Mouse (Mus musculus): ENCODE measurements around the gene Vps13d. TPM values are rescaled to one million over a fixed set of nuclear protein-coding genes. Genes with fewer than 3 reads are reported as not detected.

Gene Vps13d
- total and polyA plus RNA-seq, 3 experiments: 9.4 to 9.8 (median 9.7) TPM

GRCm38 (mm10) chr4:144936563-144937154, 258.1 kb downstream of the Vps13d start:
- in situ Hi-C loops (cut with MboI; ENCODE audit: low pct_ligation_motif_present, low pct_unique_long_range_greater_than_20kb, low sequenced_read_pairs): no loop called here
- Histone ChIP-seq H3K4me2 (ENCODE audit: insufficient read depth, low read depth, poor library complexity, severe bottlenecking) (no peak overlapping the region), H3K4me3 (replicated peaks in 1 of 3; ENCODE audit: low read depth in 2 of 3, low read length in 2 of 3, poor library complexity in 1 of 3) (no peak overlapping the region), H3K79me2 (replicated peaks; ENCODE audit: control insufficient read depth, extremely low read depth, insufficient read depth, poor library complexity, severe bottlenecking) (no peaks in the 10 kb centered on the region), H3K27ac (ENCODE audit: insufficient read depth, low read depth) (no peak overlapping the region), H3K27me3 (replicated peaks) (no peaks in the 10 kb centered on the region), H3K9ac (ENCODE audit: insufficient read depth, low read depth) (no peak overlapping the region), H3K36me3 (replicated peaks in 1 of 2; ENCODE audit: control insufficient read depth in 1 of 2, insufficient read depth in 1 of 2, low read length in 1 of 2) (no peaks in the 10 kb centered on the region), H3K9me3 (replicated peaks; ENCODE audit: low read length) (peaks cover 3% of the 10 kb centered on the region), H3K4me1 (ENCODE audit: control insufficient read depth in 1 of 2, insufficient read depth in 2 of 2) (no peaks in the 10 kb centered on the region)
- dilution Hi-C loops (cut with MboI; ENCODE audit: extremely low pct_ligation_motif_present, extremely low pct_unique_long_range_greater_than_20kb, low sequenced_read_pairs): no loop called here
- DNase-seq (ENCODE audit: extremely low read depth): no peak
- no peak for TF ChIP-seq POLR2AphosphoS2 (IDR thresholded peaks at IDR 0.05; ENCODE audit: low read depth, low read length)
- no peak for TF ChIP-seq CTCF (conservative IDR thresholded peaks at IDR 0.05 in 1 of 2, IDR thresholded peaks at IDR 0.05 in 1 of 2; ENCODE audit: low read depth in 2 of 2, low read length in 2 of 2)
- no peak for TF ChIP-seq ZMIZ1 (IDR thresholded peaks at IDR 0.05; ENCODE audit: low read depth, low read length)
- TF ChIP-seq SIN3A (IDR thresholded peaks at IDR 0.05; ENCODE audit: low read length): no peak
- TF ChIP-seq BHLHE40 (IDR thresholded peaks at IDR 0.05; ENCODE audit: low read depth, low read length): no peak
- TF ChIP-seq ETS1 (conservative IDR thresholded peaks at IDR 0.05; ENCODE audit: low read depth, low read length): no peak
- no peak for TF ChIP-seq ZNF384 (IDR thresholded peaks at IDR 0.05; ENCODE audit: low read depth, low read length)
- TF ChIP-seq POLR2A (IDR thresholded peaks at IDR 0.05; ENCODE audit: low read depth, low read length): no peak
- no peak for TF ChIP-seq NELFE (IDR thresholded peaks at IDR 0.05; ENCODE audit: low read depth, low read length)
- no peak for TF ChIP-seq UBTF (IDR thresholded peaks at IDR 0.05; ENCODE audit: low read depth, low read length)
- TF ChIP-seq MAZ (IDR thresholded peaks at IDR 0.05; ENCODE audit: low read depth, low read length): no peak

- TF ChIP-seq MEF2A (IDR thresholded peaks at IDR 0.05; ENCODE audit: borderline replicate concordance, low read depth, low read length) (no peak), JUN (IDR thresholded peaks at IDR 0.05; ENCODE audit: insufficient read depth, low read depth, low read length) (no peak), CHD1 (IDR thresholded peaks at IDR 0.05; ENCODE audit: low read depth, low read length) (no peak), MAFK (IDR thresholded peaks at IDR 0.05; ENCODE audit: insufficient replicate concordance, low read length) (no peak), POLR2A (IDR thresholded peaks at IDR 0.05; ENCODE audit: low read depth, low read length) (no peak), ZNF384 (IDR thresholded peaks at IDR 0.05; ENCODE audit: low read depth, low read length) (no peak), GABPA (IDR thresholded peaks at IDR 0.05; ENCODE audit: insufficient replicate concordance, low read depth, low read length) (no peak), ZC3H11A (IDR thresholded peaks at IDR 0.05; ENCODE audit: low read depth, low read length) (no peak), UBTF (IDR thresholded peaks at IDR 0.05; ENCODE audit: low read depth, low read length) (no peak), KAT2A (IDR thresholded peaks at IDR 0.05; ENCODE audit: insufficient replicate concordance, low read length) (no peak), MAZ (IDR thresholded peaks at IDR 0.05; ENCODE audit: low read depth, low read length) (no peak), BHLHE40 (IDR thresholded peaks at IDR 0.05; ENCODE audit: low read depth, low read length) (no peak), NRF1 (IDR thresholded peaks at IDR 0.05; ENCODE audit: low read depth, low read length) (no peak), SIN3A (IDR thresholded peaks at IDR 0.05; ENCODE audit: low read length) (no peak)
- Histone ChIP-seq H3K36me3 (replicated peaks in 1 of 2; ENCODE audit: control insufficient read depth in 1 of 2, insufficient read depth in 1 of 2, low read length in 1 of 2) (no peaks in the 10 kb centered on the region), H3K9me3 (replicated peaks; ENCODE audit: low read length) (peaks cover 3% of the 10 kb centered on the region), H3K79me2 (replicated peaks; ENCODE audit: control insufficient read depth, extremely low read depth, insufficient read depth, poor library complexity, severe bottlenecking) (no peaks in the 10 kb centered on the region), H3K9ac (ENCODE audit: insufficient read depth, low read depth) (no peak overlapping the region), H3K27me3 (replicated peaks) (no peaks in the 10 kb centered on the region), H3K4me3 (replicated peaks in 1 of 3; ENCODE audit: low read depth in 2 of 3, low read length in 2 of 3, poor library complexity in 1 of 3) (no peak overlapping the region), H3K4me2 (ENCODE audit: insufficient read depth, low read depth, poor library complexity, severe bottlenecking) (no peak overlapping the region), H3K27ac (ENCODE audit: insufficient read depth, low read depth) (no peak overlapping the region), H3K4me1 (ENCODE audit: control insufficient read depth in 1 of 2, insufficient read depth in 2 of 2) (no peaks in the 10 kb centered on the region)
- DNase-seq (ENCODE audit: extremely low read depth): no peak
- dilution Hi-C loops (cut with MboI; ENCODE audit: extremely low pct_ligation_motif_present, extremely low pct_unique_long_range_greater_than_20kb, low sequenced_read_pairs): no loop called here
- in situ Hi-C loops (cut with MboI; ENCODE audit: low pct_ligation_motif_present, low pct_unique_long_range_greater_than_20kb, low sequenced_read_pairs): no loop called here
Observed at GRCm38 (mm10) chr4:144934501-144934900, 260.3 kb downstream of the Vps13d start.

Data from CH12.LX (cell line).